Mouse (Mus musculus) layer of hippocampus, postnatal 25 days (tissue): ENCODE measurements around the gene Ogg1. TPM values are rescaled to one million over a fixed set of nuclear protein-coding genes. Genes with fewer than 3 reads are reported as not detected.
"Not testable (repeated sequence)": the region's sequence is repeated elsewhere in the genome, so short reads cannot be mapped to it uniquely, and the experiment has no call there.

Experiments
- DNase-seq, 2 experiments: peaks; one replicate each; pipeline ENCODE4 v3.0.0; 2022; ENCODE audit warnings: mixed read lengths in 2 of 2, low spot score in 1 of 2; ENCODE audit errors: extremely low spot score in 1 of 2
- total RNA-seq, 2 experiments: library from RNA; stranded (reverse); gene quantifications; 2 replicates each; pipeline ENCODE4 v1.2.3; 2021

Ogg1 gene
- total RNA-seq, 2 experiments from 2014 or later = 7.8 to 8.2 TPM

GRCm38 (mm10) chr6:113330547-113330946, 3.8 kb downstream of the Ogg1 start:
- no peak for DNase-seq

DNA sequence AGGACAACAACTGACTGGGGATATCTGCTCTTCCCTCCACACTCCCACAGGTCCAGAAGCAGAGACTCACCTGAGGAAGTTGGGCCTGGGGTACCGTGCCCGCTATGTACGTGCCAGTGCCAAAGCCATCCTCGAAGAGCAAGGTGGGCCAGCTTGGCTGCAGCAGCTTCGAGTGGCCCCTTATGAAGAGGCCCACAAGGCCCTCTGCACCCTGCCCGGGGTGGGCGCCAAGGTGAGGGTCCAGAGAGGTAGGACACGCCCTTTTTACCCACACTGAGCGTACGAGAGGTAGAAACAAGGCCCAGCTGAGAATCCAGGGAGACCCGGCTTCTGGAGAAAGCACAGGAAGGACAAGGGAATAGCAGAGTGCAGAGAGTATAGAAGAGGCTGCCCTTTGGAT, 4.9 kb downstream of the Ogg1 start:
- DNase-seq = no peak

DNA sequence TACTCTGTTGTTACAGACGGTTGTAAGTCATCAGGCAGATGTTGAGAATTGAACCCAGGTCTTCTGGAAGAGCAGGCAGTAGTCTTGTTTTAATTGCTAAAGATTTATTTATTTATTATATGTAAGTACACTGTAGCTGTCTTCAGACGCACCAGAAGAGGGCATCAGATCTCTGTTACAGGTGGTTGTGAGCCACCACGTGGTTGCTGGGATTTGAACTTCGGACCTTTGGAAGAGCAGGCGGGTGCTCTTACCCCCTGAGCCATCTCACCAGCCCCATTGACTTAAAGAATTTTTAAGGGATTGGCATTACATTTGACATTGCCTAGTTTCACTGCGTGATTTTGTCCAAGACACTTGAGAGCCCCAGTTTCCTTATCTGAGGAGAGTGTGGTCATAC, 6.0 kb downstream of the Ogg1 start:
- DNase-seq = not testable (repeated sequence)

- DNase-seq = peak in 1 of 2 experiments; percentile 53
Observed at GRCm38 (mm10) chr6:113333137-113333950, 6.6 kb downstream of the Ogg1 start.

- DNase-seq = no peak
Observed at GRCm38 (mm10) chr6:113334216-113334615, 7.4 kb downstream of the Ogg1 start.

GRCm38 (mm10) chr6:113336852-113337620, 10.3 kb downstream of the Ogg1 start:
- no peak for DNase-seq

GRCm38 (mm10) chr6:113341574-113341973, 14.8 kb downstream of the Ogg1 start:
- DNase-seq = no peak

DNA sequence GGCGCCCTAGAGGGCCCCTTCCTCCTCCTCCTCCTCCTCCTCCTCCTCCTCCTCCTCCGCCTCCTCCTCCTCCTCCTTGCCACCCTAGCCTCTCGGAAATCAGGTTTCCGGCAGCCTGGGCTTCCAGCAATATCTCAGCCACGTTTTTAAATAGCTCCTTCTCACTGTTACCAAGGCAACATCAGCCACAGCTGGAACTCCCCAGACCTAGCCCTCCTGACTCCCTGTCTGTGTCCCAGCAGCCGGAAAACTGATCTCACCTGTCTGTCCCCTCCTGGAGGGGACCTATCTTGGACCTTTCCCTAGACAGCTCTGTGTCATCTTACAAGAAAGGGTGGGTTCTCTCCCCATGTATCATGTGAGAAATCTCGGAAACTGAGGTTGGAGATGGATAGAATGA, 15.5 kb downstream of the Ogg1 start:
- no peak for DNase-seq

GRCm38 (mm10) chr6:113343177-113344092, 16.7 kb downstream of the Ogg1 start, which contains the start of gene Camk1:
Gene Camk1 (minus strand): TSS chr6:113343984.
- peak; percentile 52 to 65 for DNase-seq

DNA sequence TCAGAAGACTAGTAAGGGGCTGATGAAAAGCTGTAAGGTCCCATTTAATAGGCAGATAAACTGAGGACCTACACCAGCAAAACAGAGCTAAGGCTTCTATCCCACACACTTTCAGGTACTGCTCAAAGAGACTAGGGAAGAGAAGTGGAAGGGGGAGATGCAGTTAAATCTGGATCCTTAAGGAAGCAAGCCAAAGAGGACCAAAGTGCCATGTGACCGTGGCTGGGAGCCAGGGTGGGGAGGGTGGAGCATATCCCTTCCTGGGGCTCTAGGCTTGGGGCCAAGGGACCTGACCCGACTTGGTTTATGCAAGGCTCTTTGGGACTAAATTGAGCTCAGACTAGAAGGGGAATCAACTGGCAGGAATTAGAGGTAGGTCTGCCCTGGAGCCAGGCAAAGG, 17.5 kb downstream of the Ogg1 start:
- no peak for DNase-seq

- DNase-seq = no peak
Observed at GRCm38 (mm10) chr6:113346897-113347296, 20.1 kb downstream of the Ogg1 start.

GRCm38 (mm10) chr6:113350538-113350937, 23.8 kb downstream of the Ogg1 start:
- no peak for DNase-seq

DNA sequence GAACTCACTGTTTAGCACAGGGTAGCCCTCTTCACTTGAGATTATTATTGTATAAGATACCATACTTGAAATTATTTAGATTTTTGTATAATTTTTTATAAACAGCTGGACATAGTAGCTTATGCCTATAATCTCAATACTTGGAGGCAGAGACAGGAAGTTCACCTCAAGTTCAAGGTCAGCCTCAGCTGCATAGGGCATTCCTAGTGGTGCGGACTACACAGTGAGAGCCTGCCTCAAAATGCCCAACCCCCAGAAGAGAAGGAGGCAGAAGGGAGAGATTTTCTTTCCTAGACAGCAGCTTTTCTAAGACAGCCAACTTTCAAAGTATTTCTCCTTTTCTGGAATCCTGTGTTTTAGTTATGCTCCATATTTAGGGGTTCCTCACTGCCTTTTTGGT, 24.4 kb downstream of the Ogg1 start:
- DNase-seq = no peak

DNA sequence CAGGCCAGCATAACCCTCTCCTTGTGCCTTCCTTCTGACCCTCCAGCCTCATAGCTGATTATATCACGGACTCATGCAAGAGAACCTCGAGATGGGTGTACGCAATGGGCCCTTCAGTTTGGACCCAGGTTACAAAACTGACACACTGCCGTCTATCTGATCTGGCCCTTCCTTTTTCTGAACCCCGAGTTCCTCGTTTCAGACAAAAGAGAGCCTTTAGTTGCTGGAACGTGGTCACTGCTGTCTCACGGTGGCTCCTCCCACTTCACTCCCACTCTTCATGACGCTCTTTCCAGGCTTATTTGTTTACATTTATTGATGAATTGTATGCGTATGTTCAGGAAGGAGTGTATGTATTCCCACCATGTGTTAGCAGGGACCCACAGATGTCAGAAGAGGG, 24.9 kb downstream of the Ogg1 start:
- no peak for DNase-seq

GRCm38 (mm10) chr6:113352820-113353219, 26.0 kb downstream of the Ogg1 start:
- no peak for DNase-seq

DNA sequence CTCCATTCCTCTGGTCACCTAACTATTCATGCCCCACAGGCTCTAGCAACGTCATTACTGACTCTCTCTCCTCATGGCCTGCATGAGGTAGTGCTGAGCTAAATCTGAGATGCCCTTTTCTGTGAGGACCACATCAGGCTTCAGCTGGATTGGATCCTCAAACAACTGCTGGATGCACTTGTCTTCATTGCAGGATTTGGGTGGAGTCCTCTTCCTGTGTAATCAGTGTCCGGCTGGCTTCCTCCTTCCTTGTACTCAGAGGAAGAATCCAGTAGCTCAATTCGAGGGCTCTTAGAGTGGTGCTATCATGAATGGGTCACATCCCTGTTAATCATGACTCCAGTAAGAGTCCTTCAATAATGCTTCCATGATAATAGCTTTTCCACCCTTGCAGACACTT, 26.9 kb downstream of the Ogg1 start:
- DNase-seq = no peak

GRCm38 (mm10) chr6:113361476-113361875, 34.7 kb downstream of the Ogg1 start:
- DNase-seq = no peak

- DNase-seq = no peak
Observed at GRCm38 (mm10) chr6:113362241-113362640, 35.5 kb downstream of the Ogg1 start.

DNA sequence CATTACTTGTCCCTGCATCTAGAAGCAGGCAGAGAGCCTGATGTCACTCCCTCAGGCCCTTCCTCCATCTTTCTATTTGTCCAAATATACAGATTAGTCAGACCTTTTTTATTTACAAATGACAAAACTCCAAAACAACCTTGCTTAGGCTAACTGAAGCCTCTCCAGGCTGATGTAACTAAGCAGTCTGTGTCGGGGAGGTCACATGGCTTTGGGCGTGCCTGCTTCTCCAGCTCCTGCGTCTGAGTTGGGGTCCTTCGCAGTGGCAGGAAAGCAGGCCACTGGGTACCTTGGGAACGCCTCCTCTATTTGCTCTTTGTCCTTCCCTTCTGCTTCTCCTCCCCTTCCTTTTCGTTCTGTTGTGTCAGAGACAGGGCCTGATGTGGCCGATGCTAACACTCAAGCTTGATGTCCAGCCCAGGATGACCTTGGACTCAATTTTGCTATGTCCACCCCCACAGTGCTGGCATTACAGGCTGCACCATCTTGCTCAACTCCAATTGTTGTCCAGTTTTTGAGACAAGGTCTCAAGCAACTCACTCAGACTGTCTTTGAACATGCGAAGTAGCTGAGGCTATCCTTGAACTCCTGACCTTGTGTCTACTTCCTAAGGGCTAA, 37.9 kb downstream of the Ogg1 start:
- DNase-seq = no peak

GRCm38 (mm10) chr6:113366639-113367038, 39.9 kb downstream of the Ogg1 start:
- no peak for DNase-seq
